Mouse (Mus musculus): Measurements from ENCODE around the gene Nisch. TPM values are rescaled to one million over a fixed set of nuclear protein-coding genes. Genes with fewer than 3 reads are reported as not detected.

The Nisch gene
- total RNA-seq, 4 experiments from 2014 or later = 331 to 526 (median 414) TPM

GRCm38 (mm10) chr14:31189348-31189747 is 27.4 kb downstream of the Nisch start:
- DNase-seq = no peak

GRCm38 (mm10) chr14:31188771-31189181 is 28.0 kb downstream of the Nisch start:
- DNase-seq = no peak

GRCm38 (mm10) chr14:31186656-31187055 is 30.1 kb downstream of the Nisch start:
- DNase-seq = peak; percentile 70

- no peak for DNase-seq
These were observed 32.6 kb downstream of the Nisch start for GRCm38 (mm10) chr14:31184195-31184594.

- DNase-seq = no peak
These were observed 33.2 kb downstream of the Nisch start for GRCm38 (mm10) chr14:31183541-31183940.

GRCm38 (mm10) chr14:31182786-31183290 is 33.9 kb downstream of the Nisch start:
- DNase-seq = no peak

DNA sequence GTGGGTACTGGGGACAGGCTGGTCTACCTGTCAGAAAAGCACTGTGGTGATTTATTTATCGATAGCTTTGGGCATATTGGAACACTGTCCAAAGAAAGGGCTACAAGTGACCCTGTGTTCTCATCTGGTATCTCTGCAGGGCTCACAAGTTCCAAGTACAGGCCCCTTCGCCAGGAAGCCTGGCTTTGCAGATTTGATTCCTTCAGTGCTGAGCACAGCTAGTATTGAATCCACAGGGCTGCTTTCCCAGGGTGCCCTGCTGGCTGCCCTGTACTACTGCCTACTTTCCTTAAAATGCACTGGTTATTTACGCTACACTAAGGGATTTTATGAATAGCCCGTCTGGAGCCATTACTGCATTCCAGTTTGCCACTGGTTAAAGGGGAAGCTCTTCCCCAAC is 35.2 kb downstream of the Nisch start:
- DNase-seq = no peak

GRCm38 (mm10) chr14:31179677-31180365 is 36.9 kb downstream of the Nisch start:
- DNase-seq = no peak

DNA sequence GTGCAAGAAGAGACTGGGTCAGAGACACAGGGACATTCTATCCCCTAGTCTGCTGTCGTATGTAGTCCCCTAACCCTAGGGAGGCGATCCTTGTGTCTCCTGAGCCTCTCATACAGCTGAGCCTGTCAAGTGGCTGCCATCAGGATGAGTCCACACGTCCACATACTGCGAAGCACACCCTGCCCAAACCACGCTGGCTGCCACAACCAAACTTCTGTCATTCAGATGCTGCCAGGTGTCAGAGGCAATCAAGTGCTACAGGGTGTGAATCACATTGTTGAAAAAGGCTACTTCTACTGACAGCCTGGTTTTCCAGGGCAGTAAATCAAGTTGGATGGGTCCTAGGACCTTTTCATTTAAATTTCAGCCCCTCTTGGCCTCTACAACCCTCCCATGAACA is 39.0 kb downstream of the Nisch start:
- no peak for DNase-seq

DNA sequence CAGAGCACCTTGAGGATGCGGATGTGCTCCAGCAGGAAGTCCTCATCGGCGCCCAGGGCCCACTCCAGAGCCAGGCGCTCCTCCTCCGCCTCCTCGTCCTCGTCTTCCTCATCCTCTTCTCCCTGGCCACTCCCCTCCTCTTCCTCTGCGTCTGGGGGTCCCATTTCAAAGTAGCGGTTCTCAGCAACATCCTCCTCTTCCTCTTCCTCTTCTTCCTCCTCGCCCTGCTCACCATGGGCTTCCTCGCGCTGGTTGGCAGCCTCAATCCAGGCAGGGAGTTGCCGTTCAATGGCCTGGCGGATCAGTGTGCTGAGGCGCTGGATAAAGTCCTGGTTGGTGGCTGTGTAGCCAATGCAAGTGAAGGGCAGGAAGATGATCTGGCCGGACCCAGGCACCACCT is 39.5 kb downstream of the Nisch start:
- no peak for DNase-seq

DNA sequence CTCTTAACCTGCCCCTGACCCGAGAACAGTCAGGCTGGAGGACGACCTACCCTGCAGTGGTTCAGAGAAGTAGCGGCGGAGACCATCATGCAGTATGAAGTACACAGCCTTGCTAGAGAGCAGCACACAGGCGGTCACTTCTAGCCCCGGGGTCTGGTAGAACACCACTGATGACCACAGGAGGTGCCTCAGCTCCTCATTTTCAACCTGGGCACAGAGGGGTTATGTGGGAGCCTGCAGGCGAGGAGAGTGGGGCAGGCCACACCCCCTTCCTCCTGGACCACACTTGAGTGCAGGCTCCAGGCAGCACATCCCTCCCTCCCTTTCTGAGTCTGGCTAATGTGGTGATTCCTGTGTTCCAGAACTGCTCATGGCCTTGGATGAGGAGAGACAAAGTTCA is 43.2 kb downstream of the Nisch start:
- DNase-seq = no peak

- DNase-seq = peak; percentile 52
These were observed 43.8 kb downstream of the Nisch start for GRCm38 (mm10) chr14:31172781-31173455.

DNA sequence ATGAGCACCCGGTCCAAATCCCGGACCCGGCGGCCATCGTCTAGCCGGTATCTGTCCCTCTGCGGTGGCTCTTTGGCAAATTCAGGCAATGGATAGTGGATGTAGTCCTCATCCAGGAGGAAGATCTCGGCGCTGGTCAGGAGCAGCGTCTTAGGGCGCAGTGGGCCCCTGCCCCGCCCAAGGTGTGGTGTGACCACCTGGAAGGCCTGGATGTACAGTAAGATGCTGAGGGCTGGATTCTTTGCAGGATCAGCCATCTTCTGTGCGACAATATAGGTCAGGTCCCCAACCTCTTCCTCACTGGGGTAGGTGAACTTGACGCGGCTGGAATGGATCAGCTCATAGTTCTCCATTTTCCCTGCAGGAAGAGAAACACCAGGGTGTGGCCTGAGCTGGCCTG is 44.9 kb downstream of the Nisch start:
- DNase-seq = no peak

GRCm38 (mm10) chr14:31171386-31171785 is 45.4 kb downstream of the Nisch start:
- no peak for DNase-seq

GRCm38 (mm10) chr14:31170963-31171362 is 45.8 kb downstream of the Nisch start:
- no peak for DNase-seq

DNA sequence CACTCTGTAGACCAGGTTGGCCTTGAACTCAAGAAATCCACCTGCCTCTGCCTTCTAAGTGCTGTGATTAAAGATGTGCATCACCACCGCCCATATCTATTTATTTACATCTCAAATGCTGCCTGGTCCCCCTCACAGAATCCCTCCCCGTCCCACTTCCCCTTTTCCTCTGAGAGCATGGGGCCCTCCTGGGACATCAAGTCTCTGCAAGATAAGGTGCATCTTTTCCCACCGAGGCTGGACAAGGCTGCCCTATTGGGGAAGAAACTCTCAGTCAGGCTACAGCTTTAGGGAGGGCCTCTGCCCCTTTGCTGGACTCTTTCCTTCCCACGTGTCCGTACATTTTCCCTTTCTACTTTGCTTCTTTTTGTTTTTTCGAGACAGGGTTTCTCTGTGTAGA is 47.2 kb downstream of the Nisch start:
- no peak for DNase-seq

GRCm38 (mm10) chr14:31168425-31168824 is 48.3 kb downstream of the Nisch start, which contains the start of gene Stab1:
Stab1 (minus strand) TSS chr14:31168641.
- DNase-seq = peak; percentile 43

- no peak for DNase-seq
These were observed 49.9 kb downstream of the Nisch start for GRCm38 (mm10) chr14:31166827-31167226.

DNA sequence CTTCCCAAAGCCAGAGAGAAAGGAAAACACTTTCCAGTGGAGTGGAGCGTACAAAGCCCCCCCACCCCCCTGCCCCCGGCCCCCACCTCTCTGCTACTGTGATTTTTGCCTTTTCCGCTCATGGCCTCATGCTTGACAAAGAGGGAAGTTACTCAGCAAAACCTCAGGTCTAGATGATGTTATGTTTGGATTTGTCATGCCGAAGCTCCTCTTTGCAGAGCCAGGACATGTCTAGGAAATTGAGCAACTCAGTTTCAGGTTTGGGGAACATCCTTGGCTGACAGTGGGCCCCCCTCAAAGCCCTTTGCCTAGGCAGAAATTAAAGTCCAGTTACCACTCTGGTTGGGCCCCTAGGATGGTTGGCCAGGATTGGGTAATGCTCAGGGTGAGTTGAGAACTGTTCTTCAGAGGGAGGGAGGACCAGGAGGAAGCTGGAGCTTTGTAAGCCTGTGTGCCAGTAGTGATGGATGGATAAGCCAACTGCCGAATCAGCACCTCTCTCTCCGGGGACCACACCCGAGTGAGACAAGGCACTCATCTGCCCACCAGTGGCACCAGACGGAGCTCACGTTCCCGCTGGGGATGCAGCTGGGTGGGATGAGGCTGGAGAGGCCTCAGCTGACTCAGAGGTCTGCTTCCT is 50.6 kb downstream of the Nisch start:
- no peak for DNase-seq

GRCm38 (mm10) chr14:31165458-31165857 is 51.3 kb downstream of the Nisch start:
- no peak for DNase-seq

DNA sequence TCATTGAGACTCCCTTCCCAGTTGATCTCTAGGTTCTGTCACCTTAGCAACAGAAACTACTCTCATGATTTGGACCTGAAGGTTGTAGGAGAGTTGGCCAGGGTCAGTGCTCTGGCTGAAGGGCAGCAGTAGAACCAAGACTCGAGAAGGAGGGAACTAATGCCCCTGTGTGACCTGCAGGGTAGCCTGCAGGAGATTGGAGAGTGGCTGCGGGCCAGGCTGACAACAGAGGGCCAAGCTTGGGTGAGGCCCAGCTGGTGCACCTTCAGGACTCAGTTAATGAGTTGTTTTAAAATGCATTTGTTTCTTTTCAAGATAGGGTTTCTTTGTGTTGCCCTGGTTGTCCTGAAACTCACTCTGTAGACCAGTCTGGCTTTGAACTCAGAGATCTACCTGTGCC is 51.7 kb downstream of the Nisch start:
- no peak for DNase-seq

DNA sequence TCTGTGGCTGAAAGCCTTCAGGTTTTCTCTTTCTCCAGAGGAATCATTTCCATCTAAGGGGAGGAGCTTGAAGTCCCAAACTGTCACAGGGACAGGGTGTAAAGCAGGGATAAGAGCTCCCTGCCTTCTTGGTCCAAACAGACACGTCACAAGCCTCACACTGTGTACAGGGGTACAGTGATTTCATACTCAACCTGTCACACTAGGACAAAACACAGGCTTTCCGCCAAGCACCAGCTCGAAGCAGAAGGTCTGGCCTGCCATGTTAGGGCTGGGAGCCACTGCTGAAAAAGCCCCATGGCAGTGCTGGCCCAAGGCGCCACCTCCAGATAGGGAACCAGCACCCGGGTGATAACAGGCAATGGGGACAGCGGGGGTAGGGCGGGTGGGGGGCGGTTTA is 52.7 kb downstream of the Nisch start:
- no peak for DNase-seq

DNA sequence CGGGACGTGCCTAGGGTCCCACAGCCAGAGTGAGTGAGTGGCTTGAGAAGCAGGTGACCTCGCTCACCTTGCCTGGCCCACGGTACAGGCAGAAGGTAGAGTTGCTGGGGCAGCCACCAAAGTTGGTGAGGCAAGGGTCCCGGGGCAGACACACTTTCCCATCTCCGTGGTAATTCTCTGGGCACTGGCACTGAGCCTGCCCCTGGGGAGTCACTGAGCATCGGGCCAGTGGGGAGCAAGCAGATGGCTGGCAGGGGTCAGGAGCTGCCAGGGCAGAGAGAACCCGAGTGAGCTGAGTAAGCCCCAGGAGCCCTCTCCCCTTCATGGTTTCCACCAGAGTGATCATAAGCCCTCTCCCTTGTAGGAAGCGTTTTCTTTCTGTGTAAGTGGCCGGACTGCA is 55.1 kb downstream of the Nisch start:
- DNase-seq = no peak

GRCm38 (mm10) chr14:31161191-31161590 is 55.6 kb downstream of the Nisch start:
- no peak for DNase-seq
